Mouse (Mus musculus) cortical plate, adult 2 months (tissue): Measurements from ENCODE around the gene Sbpl.

Experiments used
- CTCF ChIP-seq: fragments of 200-500 bp; IDR thresholded peaks from 2 replicates; pipeline ENCODE4 v1.5.1; 2011; ENCODE audit warnings: mild to moderate bottlenecking, control low read depth, low read length; ENCODE audit not compliant: insufficient read depth; ENCODE audit errors: extremely low read depth
- POLR2A ChIP-seq: fragments of 200-500 bp; IDR thresholded peaks from 2 replicates; pipeline ENCODE4 v1.6.1; 2011; ENCODE audit warnings: mild to moderate bottlenecking, low read length, control low read depth; ENCODE audit not compliant: insufficient read depth; ENCODE audit errors: extremely low read depth

DNA sequence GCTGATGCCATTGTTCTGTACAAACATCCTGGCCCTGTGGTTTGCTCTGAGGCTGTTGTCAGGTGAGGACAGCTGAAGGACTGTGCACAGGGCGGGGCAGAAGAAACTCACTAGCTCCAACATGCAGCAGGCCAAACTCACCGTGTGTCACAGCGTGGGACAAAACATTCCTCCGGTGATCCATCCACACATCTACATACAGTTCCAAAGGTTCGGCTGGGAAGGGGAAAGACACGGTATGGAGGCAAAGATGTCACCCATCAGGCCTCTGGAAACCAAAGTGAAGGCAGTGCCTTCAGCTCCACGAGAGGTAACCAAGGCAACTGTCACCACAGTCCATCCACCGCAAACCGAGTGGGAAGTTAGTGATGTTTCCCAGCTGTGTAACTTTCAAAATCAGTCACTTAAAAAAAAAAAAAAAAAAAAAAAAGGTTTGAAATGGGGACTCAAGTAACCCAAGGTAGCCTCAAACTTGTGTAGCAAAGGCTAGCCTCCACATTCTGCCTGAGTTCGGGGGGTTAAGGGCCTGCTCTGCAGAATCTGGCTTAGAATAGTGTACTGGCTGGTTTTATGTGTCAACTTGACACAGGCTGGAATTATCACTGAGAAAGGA is 25.3 kb upstream of the Sbpl start, which contains the start of gene Prss30:
- TF ChIP-seq POLR2A (no peak), CTCF (no peak)
